Mouse (Mus musculus) embryonic facial prominence, embryonic 14.5 days (tissue): ENCODE results near the gene Troap. TPM values are rescaled to one million over a fixed set of nuclear protein-coding genes. Genes with fewer than 3 reads are reported as not detected.
A peak's percentile ranks its signal among the peaks of the same experiment; 100 is the strongest.

ENCODE experiments used
- ATAC-seq: fragments of 200-750 bp; cut with Nextera tagmentation; 2 replicates; pipeline ENCODE4 v1.8.0; 2017; ENCODE audit warnings: low read depth, moderate number of reproducible peaks, moderate TSS enrichment
- DNase-seq: peaks from one replicate; pipeline ENCODE4 v3.0.0-alpha.2; 2015; ENCODE audit warnings: low spot score
- H3K27ac ChIP-seq: fragments of 300-500 bp; sonication (generic); replicated peaks from 2 replicates; pipeline ENCODE4 v1.5.1; 2014; ENCODE audit warnings: low read depth, mild to moderate bottlenecking, low read length, moderate library complexity
- H3K27me3 ChIP-seq: fragments of 300-500 bp; sonication (generic); replicated peaks from 2 replicates; pipeline ENCODE4 v1.6.1; 2014; ENCODE audit warnings: low read length; ENCODE audit not compliant: control insufficient read depth, insufficient read depth
- H3K36me3 ChIP-seq: fragments of 300-500 bp; sonication (generic); 2 replicates; pipeline ENCODE4 v1.6.1; 2014; ENCODE audit warnings: low read length, mixed read lengths; ENCODE audit not compliant: control insufficient read depth, insufficient read depth
- H3K4me1 ChIP-seq: fragments of 300-500 bp; sonication (generic); 2 replicates; pipeline ENCODE4 v1.6.1; 2014; ENCODE audit warnings: antibody characterized with exemption, low read length; ENCODE audit not compliant: control insufficient read depth, insufficient read depth
- H3K4me2 ChIP-seq: fragments of 300-500 bp; sonication (generic); 2 replicates; pipeline ENCODE4 v1.6.1; 2014; ENCODE audit warnings: low read depth, mild to moderate bottlenecking, low read length, moderate library complexity, mixed read lengths
- H3K4me3 ChIP-seq: fragments of 300-500 bp; sonication (generic); 2 replicates; pipeline ENCODE4 v1.5.1; 2014; ENCODE audit warnings: low read depth, mild to moderate bottlenecking, low read length
- H3K9ac ChIP-seq: fragments of 300-500 bp; sonication (generic); 2 replicates; pipeline ENCODE4 v1.6.1; 2014; ENCODE audit warnings: low read depth, mild to moderate bottlenecking, low read length, moderate library complexity, mixed read lengths
- H3K9me3 ChIP-seq: fragments of 300-500 bp; sonication (generic); 2 replicates; pipeline ENCODE4 v1.6.1; 2016; ENCODE audit warnings: low read length; ENCODE audit not compliant: control insufficient read depth
- WGBS: fragments of 180-500 bp; shearing (Covaris S2); extraction: QIAGEN DNeasy Blood & Tissue Kit; methylation state at CpG from one replicate; pipeline ENCODE4 v1.1.7; 2014; 5-methylcytosine and 5-hydroxymethylcytosine counted together
- polyA plus RNA-seq: library from polyadenylated mRNA; unstranded; fragments of >200 nt; fragmentation: Nextera tagmentation; extraction: Ambion mirVana; gene quantifications from 2 replicates; pipeline ENCODE4 v1.2.1, GENCODE M21; 2014

Troap gene
- polyA plus RNA-seq, 1 experiment from 2014 or later: 15.3 TPM

- peaks cover 91% of the 10 kb centered on the region for H3K27me3 ChIP-seq
- no peaks in the 10 kb centered on the region for H3K9me3 ChIP-seq
- H3K4me2 ChIP-seq: peak overlapping the region; percentile 61
- DNase-seq: no peak
- peak overlapping the region; percentile 9; the same call in 1 of the 2 replicates for H3K9ac ChIP-seq
- 4% methylated on average over 23 of the region's 24 CpGs for WGBS
- peak overlapping the region; percentile 39 for H3K4me3 ChIP-seq
- peaks cover 25% of the 10 kb centered on the region for H3K4me1 ChIP-seq
- H3K36me3 ChIP-seq: no peaks in the 10 kb centered on the region
- no peak overlapping the region for H3K27ac ChIP-seq
- ATAC-seq: no peak
These were observed 21.9 kb downstream of the Troap start for GRCm38 (mm10) chr15:99096061-99096793.

- peak overlapping the region; percentile 39 for H3K4me3 ChIP-seq
- WGBS: under 1% methylated on average over 48 of the region's 58 CpGs
- ATAC-seq (no peak), DNase-seq (no peak)
- no peak overlapping the region for H3K27ac ChIP-seq
- H3K9ac ChIP-seq: peak overlapping the region; percentile 9; the same call in 1 of the 2 replicates
- H3K4me1 ChIP-seq: peaks cover 25% of the 10 kb centered on the region
- no peaks in the 10 kb centered on the region for H3K9me3 ChIP-seq
- H3K27me3 ChIP-seq: peaks cover 87% of the 10 kb centered on the region
- peak overlapping the region; percentile 61 for H3K4me2 ChIP-seq
- H3K36me3 ChIP-seq: no peaks in the 10 kb centered on the region
These were observed 22.6 kb downstream of the Troap start for GRCm38 (mm10) chr15:99096831-99097500.

DNA sequence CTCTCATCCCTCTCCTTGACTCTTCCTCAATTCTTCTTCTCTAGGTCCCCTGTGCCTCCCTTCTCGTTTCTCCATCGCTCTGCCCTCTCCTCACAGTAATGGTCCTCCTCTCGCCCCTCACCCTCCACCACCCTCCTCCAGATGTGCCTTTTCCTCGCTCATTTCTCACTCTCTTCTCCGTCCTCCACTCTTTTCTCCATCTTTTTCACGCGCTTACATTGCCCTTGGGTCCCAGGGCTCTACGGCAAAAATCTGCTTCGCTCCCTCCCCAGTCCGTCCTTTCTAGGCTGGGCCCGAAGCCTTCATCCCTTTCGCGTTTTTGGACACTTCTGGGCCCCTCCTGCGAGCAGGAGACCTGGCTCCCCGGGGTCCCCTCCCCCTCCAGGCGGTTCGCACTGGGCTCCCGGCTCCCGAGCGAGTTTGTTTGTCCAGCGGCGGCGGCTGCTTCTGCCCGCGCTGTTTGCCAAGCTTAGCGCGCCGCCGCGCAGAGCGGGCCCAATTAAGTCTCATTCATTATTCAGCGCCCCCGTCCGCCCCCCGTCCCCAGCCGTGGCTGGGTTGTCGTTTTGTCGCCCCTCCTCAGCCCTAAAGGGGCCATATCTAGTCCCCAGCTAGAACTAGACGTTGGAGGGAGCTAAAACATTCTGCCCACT lies 23.6 kb downstream of the Troap start:
- Histone ChIP-seq H3K27ac (no peak overlapping the region), H3K9ac (peak overlapping the region; percentile 37; the same call in 1 of the 2 replicates), H3K4me3 (peak overlapping the region; percentile 39), H3K9me3 (no peaks in the 10 kb centered on the region), H3K4me1 (peaks cover 25% of the 10 kb centered on the region), H3K36me3 (no peaks in the 10 kb centered on the region), H3K27me3 (peaks cover 77% of the 10 kb centered on the region), H3K4me2 (peak overlapping the region; percentile 61)
- no peak for ATAC-seq
- no peak for DNase-seq
- 1% methylated on average over 32 of the region's 39 CpGs for WGBS

GRCm38 (mm10) chr15:99098493-99098861 lies 24.1 kb downstream of the Troap start:
- H3K27me3 ChIP-seq: peaks cover 72% of the 10 kb centered on the region
- peak overlapping the region; percentile 39 for H3K4me3 ChIP-seq
- WGBS: 2% methylated on average over 8 of the region's 9 CpGs
- H3K27ac ChIP-seq: no peak overlapping the region
- H3K36me3 ChIP-seq: no peaks in the 10 kb centered on the region
- H3K9me3 ChIP-seq: no peaks in the 10 kb centered on the region
- H3K4me1 ChIP-seq: peaks cover 25% of the 10 kb centered on the region
- ATAC-seq: no peak
- no peak for DNase-seq
- H3K4me2 ChIP-seq: peak overlapping the region; percentile 61
- no peak overlapping the region for H3K9ac ChIP-seq

GRCm38 (mm10) chr15:99099139-99099556 lies 24.8 kb downstream of the Troap start:
- H3K27me3 ChIP-seq: peaks cover 66% of the 10 kb centered on the region
- H3K4me1 ChIP-seq: peaks cover 21% of the 10 kb centered on the region
- no peak overlapping the region for H3K9ac ChIP-seq
- no peak overlapping the region for H3K27ac ChIP-seq
- H3K4me3 ChIP-seq: peak overlapping the region; percentile 39
- peak; percentile 60 for ATAC-seq
- H3K4me2 ChIP-seq: peak overlapping the region; percentile 61
- DNase-seq: peak; percentile 38
- under 1% methylated on average over 15 of the region's 15 CpGs for WGBS
- no peaks in the 10 kb centered on the region for H3K36me3 ChIP-seq
- H3K9me3 ChIP-seq: no peaks in the 10 kb centered on the region

- H3K27me3 ChIP-seq: peaks cover 59% of the 10 kb centered on the region
- WGBS: 50% methylated on average over 3 of the region's 3 CpGs
These were observed 25.6 kb downstream of the Troap start for GRCm38 (mm10) chr15:99099984-99100383.

GRCm38 (mm10) chr15:99105238-99105637 lies 30.9 kb downstream of the Troap start:
- H3K27ac ChIP-seq: no peak overlapping the region
- no peak overlapping the region for H3K4me2 ChIP-seq
- no peak overlapping the region for H3K4me3 ChIP-seq
- no peak for ATAC-seq
- DNase-seq: no peak
- no peaks in the 10 kb centered on the region for H3K4me1 ChIP-seq
- H3K9ac ChIP-seq: no peak overlapping the region
- H3K27me3 ChIP-seq: 0 out of 2 replicates have a peak, but pooled peaks cover 6% of the 10 kb centered on the region
- no peaks in the 10 kb centered on the region for H3K36me3 ChIP-seq
- H3K9me3 ChIP-seq: no peaks in the 10 kb centered on the region
- WGBS: 75% methylated on average over 7 of the region's 7 CpGs

More at GRCm38 (mm10) chr15:99099984-99100383, 25.6 kb downstream of the Troap start:
- DNase-seq (no peak), ATAC-seq (no peak)
- H3K9me3 ChIP-seq: no peaks in the 10 kb centered on the region
- H3K4me1 ChIP-seq: peaks cover 18% of the 10 kb centered on the region
- no peak overlapping the region for H3K27ac ChIP-seq
- H3K9ac ChIP-seq: no peak overlapping the region
- no peak overlapping the region for H3K4me2 ChIP-seq
- H3K36me3 ChIP-seq: no peaks in the 10 kb centered on the region
- H3K4me3 ChIP-seq: no peak overlapping the region

- ATAC-seq: no peak
These were observed 33.5 kb downstream of the Troap start for GRCm38 (mm10) chr15:99107866-99108265.

More at GRCm38 (mm10) chr15:99107866-99108265, 33.5 kb downstream of the Troap start:
- H3K36me3 ChIP-seq: no peaks in the 10 kb centered on the region
- no peak overlapping the region for H3K4me2 ChIP-seq
- no peaks in the 10 kb centered on the region for H3K27me3 ChIP-seq
- no peak overlapping the region for H3K4me3 ChIP-seq
- H3K9me3 ChIP-seq: no peaks in the 10 kb centered on the region
- no peaks in the 10 kb centered on the region for H3K4me1 ChIP-seq
- DNase-seq: no peak
- no peak overlapping the region for H3K27ac ChIP-seq
- 83% methylated on average over 3 of the region's 3 CpGs for WGBS
- no peak overlapping the region for H3K9ac ChIP-seq
